Mouse (Mus musculus) heart, embryonic 11.5 days (tissue): ENCODE results near the gene Glt8d1. TPM values are rescaled to one million over a fixed set of nuclear protein-coding genes. Genes with fewer than 3 reads are reported as not detected.

Experiments
- ATAC-seq: fragments of 200-750 bp; cut with Nextera tagmentation; replicated peaks from 2 replicates; pipeline ENCODE4 v1.8.0; 2017; ENCODE audit warnings: moderate library complexity; ENCODE audit not compliant: insufficient number of reproducible peaks, low FRiP score, low TSS enrichment
- H3K27ac ChIP-seq: fragments of 300-500 bp; sonication (generic); 2 replicates; pipeline ENCODE4 v1.5.1; 2014; ENCODE audit warnings: mild to moderate bottlenecking, low read depth, low read length
- H3K27me3 ChIP-seq: fragments of 300-500 bp; sonication (generic); 2 replicates; pipeline ENCODE4 v1.6.1; 2014; ENCODE audit warnings: mild to moderate bottlenecking, low read length, mixed read lengths; ENCODE audit not compliant: control insufficient read depth, insufficient read depth
- H3K36me3 ChIP-seq: fragments of 300-500 bp; sonication (generic); 2 replicates; pipeline ENCODE4 v1.6.1; 2014; ENCODE audit warnings: mild to moderate bottlenecking, low read length, moderate library complexity, mixed read lengths; ENCODE audit not compliant: control insufficient read depth, insufficient read depth
- H3K4me1 ChIP-seq: fragments of 300-500 bp; sonication (generic); 2 replicates; pipeline ENCODE4 v1.6.1; 2014; ENCODE audit warnings: low read length; ENCODE audit not compliant: control insufficient read depth, insufficient read depth
- H3K4me2 ChIP-seq: fragments of 300-500 bp; sonication (generic); 2 replicates; pipeline ENCODE4 v1.6.1; 2014; ENCODE audit warnings: mild to moderate bottlenecking, moderate library complexity
- H3K4me3 ChIP-seq: fragments of 300-500 bp; sonication (generic); 2 replicates; pipeline ENCODE4 v1.5.1; 2014; ENCODE audit warnings: low read depth, low read length
- H3K9ac ChIP-seq: fragments of 300-500 bp; sonication (generic); 2 replicates; pipeline ENCODE4 v1.6.1; 2014; ENCODE audit warnings: mild to moderate bottlenecking, low read depth, low read length, moderate library complexity
- H3K9me3 ChIP-seq: fragments of 300-500 bp; sonication (generic); replicated peaks from 2 replicates; pipeline ENCODE4 v1.6.1; 2016; ENCODE audit warnings: low read length; ENCODE audit not compliant: control insufficient read depth
- WGBS: fragments of 180-500 bp; shearing (Covaris S2); extraction: QIAGEN DNeasy Blood & Tissue Kit; methylation state at CpG from one replicate; pipeline ENCODE4 v1.1.7; 2014; ENCODE audit not compliant: insufficient replicate concordance; 5-methylcytosine and 5-hydroxymethylcytosine counted together
- polyA plus RNA-seq: library from polyadenylated mRNA; unstranded; fragments of >200 nt; fragmentation: Nextera tagmentation; extraction: Ambion mirVana; gene quantifications from 2 replicates; pipeline ENCODE4 v1.2.1, GENCODE M21; 2014

Gene Glt8d1
- polyA plus RNA-seq, 1 experiment from 2014 or later, result 49.4 TPM

DNA sequence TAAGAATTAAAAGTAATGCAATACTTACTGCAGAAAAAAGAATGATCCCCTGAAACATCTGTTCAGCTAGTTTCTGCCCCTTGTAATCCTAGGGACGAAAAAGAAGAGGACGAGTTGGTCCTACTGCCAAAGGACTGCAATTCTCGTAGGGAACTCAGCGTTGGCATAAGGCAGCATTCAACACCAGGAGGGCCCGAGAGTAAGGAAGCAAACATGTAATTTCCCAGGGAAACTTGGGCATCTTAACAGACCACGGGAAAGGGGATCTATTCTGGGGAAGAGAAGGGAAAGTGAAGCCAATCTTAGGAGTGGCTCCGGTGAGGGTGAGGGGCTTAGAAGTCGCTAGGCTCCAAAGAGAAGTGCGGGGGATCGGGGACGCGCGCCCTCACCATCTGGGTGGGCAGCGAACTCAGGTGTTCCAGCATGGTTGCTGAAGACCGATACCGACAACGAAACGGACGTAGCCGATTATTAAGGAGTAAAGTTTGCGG is 339 bp upstream of the Glt8d1 start:
- Histone ChIP-seq H3K27me3 (no peaks in the 10 kb centered on the region), H3K9me3 (no peaks in the 10 kb centered on the region), H3K4me3 (peak overlapping the region; percentile 97), H3K4me2 (peak overlapping the region; percentile 85), H3K4me1 (peaks cover 11% of the 10 kb centered on the region), H3K9ac (peak overlapping the region; percentile 72), H3K36me3 (0 out of 2 replicates have a peak, but pooled peaks cover 2% of the 10 kb centered on the region), H3K27ac (peak overlapping the region; percentile 90; the same call in 1 of the 2 replicates)
- ATAC-seq, result no peak
- WGBS, result 0% methylated on average over 21 of the region's 21 CpGs

DNA sequence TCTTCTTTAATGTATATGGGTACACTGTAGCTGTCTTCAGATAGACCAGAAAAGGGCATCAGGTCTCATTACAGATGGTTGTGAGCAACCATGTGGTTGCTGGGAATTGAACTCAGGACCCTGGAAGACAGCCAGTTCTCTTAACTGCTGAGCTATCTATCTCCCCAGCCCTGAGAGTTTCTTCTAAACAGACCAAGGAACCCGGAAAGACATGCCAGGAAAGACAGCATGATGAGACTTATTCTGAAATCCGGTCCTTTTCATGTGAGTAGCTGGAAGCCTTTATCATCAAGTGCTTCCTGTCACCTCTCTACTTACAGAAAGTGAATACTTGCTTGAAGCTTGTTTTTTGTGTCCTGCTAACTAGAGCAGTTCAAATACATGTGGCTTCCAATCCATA is 3.3 kb downstream of the Glt8d1 start:
- H3K27me3 ChIP-seq, result no peaks in the 10 kb centered on the region
- WGBS, result 66% methylated on average over 2 of the region's 2 CpGs
- no peak overlapping the region for H3K27ac ChIP-seq
- H3K9me3 ChIP-seq, result no peaks in the 10 kb centered on the region
- H3K4me2 ChIP-seq, result no peak overlapping the region
- no peak overlapping the region for H3K4me3 ChIP-seq
- H3K36me3 ChIP-seq, result peaks cover 3% of the 10 kb centered on the region; the same call in 1 of the 2 replicates
- no peak for ATAC-seq
- no peak overlapping the region for H3K9ac ChIP-seq
- H3K4me1 ChIP-seq, result peaks cover 11% of the 10 kb centered on the region

DNA sequence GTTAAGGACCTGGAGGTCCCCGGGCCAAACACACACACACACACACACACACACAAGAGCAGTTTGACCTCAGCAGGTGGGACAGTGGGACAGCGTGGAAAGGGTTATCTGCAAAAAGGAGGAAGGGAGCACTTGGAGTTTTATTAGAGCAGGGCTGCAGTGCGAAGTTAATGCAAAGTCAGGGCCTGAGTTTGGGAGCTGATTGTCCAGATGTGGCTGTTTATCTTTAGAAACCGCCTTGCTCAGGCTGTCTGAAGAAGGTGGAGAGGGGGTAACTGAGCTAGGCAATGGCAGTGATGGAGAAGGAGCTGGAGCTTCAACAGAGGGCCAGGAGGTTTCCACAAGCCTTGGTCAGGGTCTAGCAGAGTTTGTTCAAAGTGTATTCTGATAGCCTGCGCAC is 5.6 kb downstream of the Glt8d1 start:
- H3K4me3 ChIP-seq, result no peak overlapping the region
- H3K4me2 ChIP-seq, result no peak overlapping the region
- no peak overlapping the region for H3K9ac ChIP-seq
- 67% methylated on average over 5 of the region's 5 CpGs for WGBS
- no peak overlapping the region for H3K27ac ChIP-seq
- peaks cover 6% of the 10 kb centered on the region; the same call in 1 of the 2 replicates for H3K36me3 ChIP-seq
- H3K4me1 ChIP-seq, result peaks cover 5% of the 10 kb centered on the region
- no peaks in the 10 kb centered on the region for H3K9me3 ChIP-seq
- ATAC-seq, result no peak
- no peaks in the 10 kb centered on the region for H3K27me3 ChIP-seq

DNA sequence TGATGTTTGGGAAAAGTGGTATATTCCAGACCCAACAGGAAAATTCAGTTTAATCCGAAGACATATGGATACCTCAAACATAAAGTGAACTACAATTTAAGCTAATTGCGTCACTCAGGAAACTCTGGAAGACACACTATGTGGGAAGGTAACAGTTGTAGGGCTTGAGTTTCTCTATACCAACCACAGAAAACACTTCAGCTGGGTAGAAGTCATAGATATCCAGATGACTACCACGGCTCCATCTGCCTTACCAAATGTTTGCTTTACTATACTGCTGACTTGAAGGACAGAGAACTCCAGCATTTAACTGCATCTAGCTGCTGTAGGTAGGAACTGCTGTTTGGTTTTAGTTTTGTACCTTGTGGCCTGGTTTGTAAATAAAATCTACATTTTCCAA is 10.4 kb downstream of the Glt8d1 start:
- WGBS, result 87% methylated on average over 3 of the region's 3 CpGs
- Histone ChIP-seq H3K27me3 (no peaks in the 10 kb centered on the region), H3K9ac (no peak overlapping the region), H3K36me3 (peaks cover 47% of the 10 kb centered on the region), H3K9me3 (no peaks in the 10 kb centered on the region), H3K4me1 (no peaks in the 10 kb centered on the region), H3K4me3 (no peak overlapping the region), H3K4me2 (no peak overlapping the region), H3K27ac (no peak overlapping the region)
- no peak for ATAC-seq

- ATAC-seq, result no peak
- H3K9me3 ChIP-seq, result no peaks in the 10 kb centered on the region
- H3K27ac ChIP-seq, result no peak overlapping the region
- H3K4me3 ChIP-seq, result no peak overlapping the region
- H3K9ac ChIP-seq, result no peak overlapping the region
- H3K36me3 ChIP-seq, result peaks cover 49% of the 10 kb centered on the region
- no peaks in the 10 kb centered on the region for H3K27me3 ChIP-seq
- H3K4me2 ChIP-seq, result no peak overlapping the region
- 0 out of 2 replicates have a peak, but pooled peaks cover 10% of the 10 kb centered on the region for H3K4me1 ChIP-seq
- WGBS, result 93% methylated on average over 2 of the region's 2 CpGs
Observed at GRCm38 (mm10) chr14:31013928-31014327, 12.7 kb downstream of the Glt8d1 start.

DNA sequence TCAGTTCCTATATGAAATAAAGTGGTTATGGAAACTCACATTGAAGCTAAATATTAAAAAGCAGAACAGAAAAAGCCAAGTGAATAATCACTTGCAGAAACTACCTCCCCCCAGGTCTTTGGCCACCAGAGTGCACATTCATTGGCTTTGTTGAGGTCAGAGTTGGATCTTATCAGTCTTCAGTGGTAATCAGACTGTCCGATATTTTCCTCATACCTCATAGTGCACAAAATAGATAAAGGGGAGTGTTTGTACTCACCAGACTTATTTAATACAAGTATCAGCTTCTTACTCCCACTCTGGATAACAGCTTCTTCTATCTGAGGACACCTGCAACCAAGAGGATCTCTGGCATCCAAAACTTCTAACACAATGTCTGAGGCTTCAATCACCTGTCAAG is 14.9 kb downstream of the Glt8d1 start:
- Histone ChIP-seq H3K27me3 (no peaks in the 10 kb centered on the region), H3K36me3 (peaks cover 47% of the 10 kb centered on the region), H3K9ac (no peak overlapping the region), H3K9me3 (no peaks in the 10 kb centered on the region), H3K4me2 (no peak overlapping the region), H3K4me3 (no peak overlapping the region), H3K27ac (no peak overlapping the region), H3K4me1 (peaks cover 13% of the 10 kb centered on the region; the same call in 1 of the 2 replicates)
- ATAC-seq, result no peak
- 54% methylated on average over 1 of the region's 1 CpGs for WGBS

DNA sequence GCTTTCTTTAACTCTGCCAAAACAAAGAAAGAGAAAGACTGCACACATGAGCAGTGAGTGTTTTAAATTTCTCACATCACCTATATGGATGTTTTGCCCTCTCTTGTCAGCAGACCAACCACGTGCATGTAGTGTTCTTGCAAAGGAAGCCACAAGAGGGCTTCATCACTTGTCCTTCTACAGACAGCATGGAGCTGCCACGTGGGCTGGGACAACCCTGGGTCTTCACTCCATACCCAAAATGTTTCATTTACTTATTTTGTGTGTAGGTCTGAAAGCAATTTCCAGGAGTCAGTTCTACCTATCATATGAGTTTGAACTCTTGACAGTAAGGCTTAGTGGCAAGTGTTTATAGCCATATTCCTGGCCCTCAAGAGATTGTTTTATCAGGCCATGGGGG is 16.7 kb downstream of the Glt8d1 start:
- H3K9me3 ChIP-seq, result no peaks in the 10 kb centered on the region
- ATAC-seq, result no peak
- no peaks in the 10 kb centered on the region for H3K27me3 ChIP-seq
- H3K9ac ChIP-seq, result peak overlapping the region; percentile 96
- H3K4me2 ChIP-seq, result peak overlapping the region; percentile 78
- peak overlapping the region; percentile 98; the same call in 1 of the 2 replicates for H3K27ac ChIP-seq
- 0% methylated on average over 2 of the region's 2 CpGs for WGBS
- H3K4me1 ChIP-seq, result peaks cover 13% of the 10 kb centered on the region; the same call in 1 of the 2 replicates
- peak overlapping the region; percentile 89 for H3K4me3 ChIP-seq
- peaks cover 37% of the 10 kb centered on the region for H3K36me3 ChIP-seq

DNA sequence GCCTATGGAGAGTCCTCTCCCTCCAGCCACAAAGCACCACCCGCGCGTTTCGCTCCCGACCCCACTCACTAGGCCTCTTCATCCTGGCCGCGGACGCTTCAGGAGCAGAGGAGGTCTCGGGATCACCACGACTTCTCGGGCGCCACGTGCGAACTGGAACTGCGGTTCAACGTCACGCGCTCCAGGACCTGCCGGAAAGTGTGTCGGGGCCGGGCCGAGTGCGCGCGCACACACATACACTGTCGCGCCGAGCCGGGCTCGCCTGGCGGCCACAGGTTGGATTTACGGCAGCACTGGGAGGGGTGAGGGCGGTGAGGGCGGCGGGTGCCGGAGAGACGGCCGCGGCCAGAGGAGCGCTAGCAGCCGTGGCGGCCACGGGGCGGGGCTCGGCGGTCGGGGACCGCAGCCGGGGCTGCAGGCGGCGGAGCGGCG is 17.7 kb downstream of the Glt8d1 start, which contains the start of the genes Pbrm1 and Gnl3:
Gene Pbrm1, plus strand, starts transcription at position 279 of the 432 bp plus-strand sequence.
Gene Gnl3, minus strand, starts transcription at position 293 of the 432 bp plus-strand sequence.
- peak within 1 kb of the TSS; percentile 98 for H3K27ac ChIP-seq
- H3K4me2 ChIP-seq, result peak within 1 kb of the TSS; percentile 78
- H3K9ac ChIP-seq, result peak within 1 kb of the TSS; percentile 96
- WGBS, result under 1% methylated on average over 52 of the region's 53 CpGs
- H3K4me1 ChIP-seq, result peaks cover 13% of the 10 kb centered on the region; the same call in 1 of the 2 replicates
- H3K27me3 ChIP-seq, result no peaks in the 10 kb centered on the region
- no peaks in the 10 kb centered on the region for H3K9me3 ChIP-seq
- H3K4me3 ChIP-seq, result peak within 1 kb of the TSS; percentile 89
- H3K36me3 ChIP-seq, result peaks cover 27% of the 10 kb centered on the region
- ATAC-seq, result peak; percentile 94
